Mouse (Mus musculus) G1E-ER4 (cell line): Measurements from ENCODE around the gene Gm21708. TPM values are rescaled to one million over a fixed set of nuclear protein-coding genes. Genes with fewer than 3 reads are reported as not detected.
"Not testable (repeated sequence)": the region's sequence is repeated elsewhere in the genome, so short reads cannot be mapped to it uniquely, and the experiment has no call there.

ENCODE experiments used
- GATA1 ChIP-seq: IDR thresholded peaks from one replicate; pipeline ENCODE4 v1.8.0; 2012; ENCODE audit warnings: low read length, inconsistent platforms
- polyA plus RNA-seq: library from polyadenylated mRNA; stranded (reverse); fragments of >175 nt; gene quantifications from 2 replicates; pipeline ENCODE4 v1.2.3, GENCODE M21; 2012

Gm21708 gene
- polyA plus RNA-seq = not detected in 2 replicates

GRCm38 (mm10) chrY:3410067-3410466 is at the start of gene Gm21708, which contains the start of gene Gm21704:
Gene Gm21708 (minus strand): TSS chrY:3410167.
Gene Gm21704 (minus strand): TSS chrY:3410167.
- TF ChIP-seq GATA1 = not testable (repeated sequence)

Other genes with a start within 250 kb of the Gm21708 start
- not detected in 2 replicates for gene Gm21677, start 103.7 kb downstream of the Gm21708 start, polyA plus RNA-seq
- not detected in 2 replicates for gene Gm21693, start 64.8 kb downstream of the Gm21708 start, polyA plus RNA-seq
- gene Gm21704, start within 50 bp of the Gm21708 start, polyA plus RNA-seq = not detected in 2 replicates